Mouse (Mus musculus): ENCODE data around the gene Ehd2. TPM values are rescaled to one million over a fixed set of nuclear protein-coding genes. Genes with fewer than 3 reads are reported as not detected.

Ehd2 gene
- polyA plus RNA-seq, 1 experiment from 2014 or later: 48.1 TPM

GRCm38 (mm10) chr7:15963798-15964652, 3.3 kb downstream of the Ehd2 start:
- no peak overlapping the region for H3K9ac ChIP-seq (ENCODE audit: low read depth, low read length)
- 76% methylated on average over 32 of the region's 32 CpGs for WGBS
- peak overlapping the region; percentile 82; the same call in 1 of the 2 replicates for H3K27ac ChIP-seq (ENCODE audit: low read length)
- no peak overlapping the region for H3K4me3 ChIP-seq (ENCODE audit: low read length)
- no peaks in the 10 kb centered on the region for H3K27me3 ChIP-seq (replicated peaks; ENCODE audit: control insufficient read depth, insufficient read depth, low read length)
- H3K4me1 ChIP-seq (ENCODE audit: control insufficient read depth, insufficient read depth, low read length): peaks cover 29% of the 10 kb centered on the region
- no peak for ATAC-seq
- H3K9me3 ChIP-seq (ENCODE audit: control insufficient read depth, low read length): no peaks in the 10 kb centered on the region
- H3K4me2 ChIP-seq (ENCODE audit: low read depth, low read length): no peak overlapping the region
- no peaks in the 10 kb centered on the region for H3K36me3 ChIP-seq (ENCODE audit: control insufficient read depth, insufficient read depth, low read length)

GRCm38 (mm10) chr7:15962311-15963288, 4.8 kb downstream of the Ehd2 start:
- peak overlapping the region; percentile 30 for H3K9ac ChIP-seq (ENCODE audit: low read depth, low read length)
- no peaks in the 10 kb centered on the region for H3K27me3 ChIP-seq (replicated peaks; ENCODE audit: control insufficient read depth, insufficient read depth, low read length)
- H3K4me3 ChIP-seq (ENCODE audit: low read length): no peak overlapping the region
- H3K4me1 ChIP-seq (ENCODE audit: control insufficient read depth, insufficient read depth, low read length): peaks cover 29% of the 10 kb centered on the region
- WGBS: 28% methylated on average over 12 of the region's 12 CpGs
- H3K9me3 ChIP-seq (ENCODE audit: control insufficient read depth, low read length): no peaks in the 10 kb centered on the region
- peak overlapping the region; percentile 82 for H3K27ac ChIP-seq (ENCODE audit: low read length)
- peak overlapping the region; percentile 13 for H3K4me2 ChIP-seq (ENCODE audit: low read depth, low read length)
- ATAC-seq: peak; percentile 78
- peaks cover 5% of the 10 kb centered on the region; the same call in 1 of the 2 replicates for H3K36me3 ChIP-seq (ENCODE audit: control insufficient read depth, insufficient read depth, low read length)

GRCm38 (mm10) chr7:15961798-15962197, 5.6 kb downstream of the Ehd2 start:
- H3K4me2 ChIP-seq (ENCODE audit: low read depth, low read length): no peak overlapping the region
- ATAC-seq: no peak
- H3K9ac ChIP-seq (ENCODE audit: low read depth, low read length): no peak overlapping the region

GRCm38 (mm10) chr7:15961239-15961638, 6.1 kb downstream of the Ehd2 start:
- H3K36me3 ChIP-seq (ENCODE audit: control insufficient read depth, insufficient read depth, low read length): peaks cover 5% of the 10 kb centered on the region; the same call in 1 of the 2 replicates
- H3K27me3 ChIP-seq (replicated peaks; ENCODE audit: control insufficient read depth, insufficient read depth, low read length): no peaks in the 10 kb centered on the region
- no peak overlapping the region for H3K9ac ChIP-seq (ENCODE audit: low read depth, low read length)
- no peaks in the 10 kb centered on the region for H3K9me3 ChIP-seq (ENCODE audit: control insufficient read depth, low read length)
- WGBS: 51% methylated on average over 4 of the region's 4 CpGs
- H3K4me3 ChIP-seq (ENCODE audit: low read length): no peak overlapping the region
- no peak overlapping the region for H3K4me2 ChIP-seq (ENCODE audit: low read depth, low read length)
- no peak for ATAC-seq
- peaks cover 32% of the 10 kb centered on the region for H3K4me1 ChIP-seq (ENCODE audit: control insufficient read depth, insufficient read depth, low read length)
- H3K27ac ChIP-seq (ENCODE audit: low read length): 0 out of 2 replicates have a peak overlapping the region, but pooled peaks have one; percentile 8

More at GRCm38 (mm10) chr7:15961798-15962197, 5.6 kb downstream of the Ehd2 start:
- Histone ChIP-seq H3K27me3 (replicated peaks; ENCODE audit: control insufficient read depth, insufficient read depth, low read length) (no peaks in the 10 kb centered on the region), H3K36me3 (ENCODE audit: control insufficient read depth, insufficient read depth, low read length) (peaks cover 5% of the 10 kb centered on the region; the same call in 1 of the 2 replicates), H3K9me3 (ENCODE audit: control insufficient read depth, low read length) (no peaks in the 10 kb centered on the region), H3K4me3 (ENCODE audit: low read length) (no peak overlapping the region), H3K27ac (ENCODE audit: low read length) (peak overlapping the region; percentile 82), H3K4me1 (ENCODE audit: control insufficient read depth, insufficient read depth, low read length) (peaks cover 29% of the 10 kb centered on the region)
- 76% methylated on average over 7 of the region's 7 CpGs for WGBS

- no peak for ATAC-seq
- Histone ChIP-seq H3K27me3 (replicated peaks; ENCODE audit: control insufficient read depth, insufficient read depth, low read length) (no peaks in the 10 kb centered on the region), H3K9ac (ENCODE audit: low read depth, low read length) (no peak overlapping the region), H3K27ac (ENCODE audit: low read length) (no peak overlapping the region), H3K9me3 (ENCODE audit: control insufficient read depth, low read length) (no peaks in the 10 kb centered on the region), H3K4me1 (ENCODE audit: control insufficient read depth, insufficient read depth, low read length) (peaks cover 36% of the 10 kb centered on the region), H3K4me3 (ENCODE audit: low read length) (no peak overlapping the region), H3K36me3 (ENCODE audit: control insufficient read depth, insufficient read depth, low read length) (peaks cover 5% of the 10 kb centered on the region; the same call in 1 of the 2 replicates), H3K4me2 (ENCODE audit: low read depth, low read length) (no peak overlapping the region)
- WGBS: 33% methylated on average over 4 of the region's 4 CpGs
Observed at GRCm38 (mm10) chr7:15960691-15961090, 6.7 kb downstream of the Ehd2 start.

GRCm38 (mm10) chr7:15956143-15956542, 11.2 kb downstream of the Ehd2 start:
- peaks cover 17% of the 10 kb centered on the region for H3K36me3 ChIP-seq (ENCODE audit: control insufficient read depth, insufficient read depth, low read length)
- H3K4me2 ChIP-seq (ENCODE audit: low read depth, low read length): no peak overlapping the region
- no peak overlapping the region for H3K4me3 ChIP-seq (ENCODE audit: low read length)
- H3K27ac ChIP-seq (ENCODE audit: low read length): no peak overlapping the region
- H3K9ac ChIP-seq (ENCODE audit: low read depth, low read length): no peak overlapping the region
- ATAC-seq: no peak
- H3K4me1 ChIP-seq (ENCODE audit: control insufficient read depth, insufficient read depth, low read length): peaks cover 14% of the 10 kb centered on the region; the same call in 1 of the 2 replicates
- no peaks in the 10 kb centered on the region for H3K27me3 ChIP-seq (replicated peaks; ENCODE audit: control insufficient read depth, insufficient read depth, low read length)
- WGBS: 60% methylated on average over 5 of the region's 5 CpGs
- H3K9me3 ChIP-seq (ENCODE audit: control insufficient read depth, low read length): no peaks in the 10 kb centered on the region

- ATAC-seq: peak; percentile 37; the same call in 1 of the 2 replicates
- 13% methylated on average over 7 of the region's 7 CpGs for WGBS
- Histone ChIP-seq H3K9ac (ENCODE audit: low read depth, low read length) (peak overlapping the region; percentile 42; the same call in 1 of the 2 replicates), H3K27me3 (replicated peaks; ENCODE audit: control insufficient read depth, insufficient read depth, low read length) (no peaks in the 10 kb centered on the region), H3K27ac (ENCODE audit: low read length) (peak overlapping the region; percentile 2; the same call in 1 of the 2 replicates), H3K36me3 (ENCODE audit: control insufficient read depth, insufficient read depth, low read length) (peaks cover 17% of the 10 kb centered on the region), H3K9me3 (ENCODE audit: control insufficient read depth, low read length) (no peaks in the 10 kb centered on the region), H3K4me3 (ENCODE audit: low read length) (peak overlapping the region; percentile 20), H3K4me1 (ENCODE audit: control insufficient read depth, insufficient read depth, low read length) (peaks cover 14% of the 10 kb centered on the region; the same call in 1 of the 2 replicates), H3K4me2 (ENCODE audit: low read depth, low read length) (peak overlapping the region; percentile 42)
Observed at GRCm38 (mm10) chr7:15955509-15955908, 11.9 kb downstream of the Ehd2 start.

- Histone ChIP-seq H3K36me3 (ENCODE audit: control insufficient read depth, insufficient read depth, low read length) (peaks cover 17% of the 10 kb centered on the region), H3K9ac (ENCODE audit: low read depth, low read length) (peak overlapping the region; percentile 42; the same call in 1 of the 2 replicates), H3K4me3 (ENCODE audit: low read length) (peak overlapping the region; percentile 20), H3K4me1 (ENCODE audit: control insufficient read depth, insufficient read depth, low read length) (peaks cover 14% of the 10 kb centered on the region; the same call in 1 of the 2 replicates), H3K27ac (ENCODE audit: low read length) (peak overlapping the region; percentile 2; the same call in 1 of the 2 replicates), H3K9me3 (ENCODE audit: control insufficient read depth, low read length) (no peaks in the 10 kb centered on the region), H3K27me3 (replicated peaks; ENCODE audit: control insufficient read depth, insufficient read depth, low read length) (no peaks in the 10 kb centered on the region), H3K4me2 (ENCODE audit: low read depth, low read length) (peak overlapping the region; percentile 42)
- 13% methylated on average over 20 of the region's 21 CpGs for WGBS
- ATAC-seq: peak; percentile 48
Observed at GRCm38 (mm10) chr7:15954978-15955443, 12.4 kb downstream of the Ehd2 start.
